Mouse (Mus musculus) midbrain, embryonic 11.5 days (tissue): Measurements from ENCODE around the gene Scd1. TPM values are rescaled to one million over a fixed set of nuclear protein-coding genes. Genes with fewer than 3 reads are reported as not detected.

ENCODE experiments used
- ATAC-seq: fragments of 200-750 bp; cut with Nextera tagmentation; 2 replicates; pipeline ENCODE4 v1.8.0; 2017; ENCODE audit warnings: moderate TSS enrichment, moderate library complexity; ENCODE audit not compliant: low FRiP score
- DNase-seq: peaks from one replicate; pipeline ENCODE4 v3.0.0; 2015; ENCODE audit warnings: low spot score; ENCODE audit errors: missing footprints
- H3K27ac ChIP-seq: fragments of 300-500 bp; sonication (generic); 2 replicates; pipeline ENCODE4 v1.5.1; 2014; ENCODE audit warnings: low read depth, low read length
- H3K27me3 ChIP-seq: fragments of 300-500 bp; sonication (generic); 2 replicates; pipeline ENCODE4 v1.6.1; 2014; ENCODE audit warnings: mild to moderate bottlenecking, low read length, moderate library complexity, mixed read lengths; ENCODE audit not compliant: control insufficient read depth, insufficient read depth
- H3K36me3 ChIP-seq: fragments of 300-500 bp; sonication (generic); 2 replicates; pipeline ENCODE4 v1.6.1; 2014; ENCODE audit warnings: mild to moderate bottlenecking, low read length, moderate library complexity, mixed read lengths; ENCODE audit not compliant: control insufficient read depth, insufficient read depth
- H3K4me1 ChIP-seq: fragments of 300-500 bp; sonication (generic); 2 replicates; pipeline ENCODE4 v1.6.1; 2014; ENCODE audit warnings: low read length; ENCODE audit not compliant: control insufficient read depth, insufficient read depth
- H3K4me2 ChIP-seq: fragments of 300-500 bp; sonication (generic); 2 replicates; pipeline ENCODE4 v1.6.1; 2014; ENCODE audit warnings: mild to moderate bottlenecking, moderate library complexity
- H3K4me3 ChIP-seq: fragments of 300-500 bp; sonication (generic); 2 replicates; pipeline ENCODE4 v1.5.1; 2014; ENCODE audit warnings: low read depth, low read length
- H3K9ac ChIP-seq: fragments of 300-500 bp; sonication (generic); 2 replicates; pipeline ENCODE4 v1.6.1; 2014; ENCODE audit warnings: low read length
- H3K9me3 ChIP-seq: fragments of 300-500 bp; sonication (generic); 2 replicates; pipeline ENCODE4 v1.6.1; 2016; ENCODE audit warnings: low read length; ENCODE audit not compliant: control insufficient read depth
- WGBS: fragments of 180-500 bp; shearing (Covaris S2); extraction: QIAGEN DNeasy Blood & Tissue Kit; methylation state at CpG from one replicate; pipeline ENCODE4 v1.1.7; 2014; 5-methylcytosine and 5-hydroxymethylcytosine counted together
- polyA plus RNA-seq: library from polyadenylated mRNA; unstranded; fragments of >200 nt; fragmentation: Nextera tagmentation; extraction: Ambion mirVana; gene quantifications from 2 replicates; pipeline ENCODE4 v1.2.1, GENCODE M21; 2014

The Scd1 gene
- polyA plus RNA-seq, 1 experiment from 2014 or later, result 16.0 TPM

DNA sequence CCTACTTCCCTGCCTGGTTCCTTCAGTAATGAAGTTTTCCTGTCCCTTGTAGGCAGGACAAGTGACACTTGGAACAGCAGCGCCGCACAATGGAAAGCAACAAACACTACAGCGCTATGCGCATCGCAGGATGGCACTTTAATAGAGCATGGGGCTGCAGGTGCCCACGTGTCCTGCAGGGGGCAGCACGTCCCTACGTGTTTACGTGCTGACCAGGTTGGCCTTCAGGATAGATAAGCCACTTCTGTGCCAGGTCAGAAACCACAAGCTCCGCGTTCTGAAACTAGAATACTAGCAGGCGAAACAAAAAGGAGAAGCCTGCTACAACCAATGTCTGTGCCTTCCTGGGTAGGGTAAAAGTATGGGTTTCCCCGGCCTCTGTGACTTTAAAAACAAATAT lies 44.1 kb downstream of the Scd1 start:
- no peaks in the 10 kb centered on the region for H3K9me3 ChIP-seq
- no peaks in the 10 kb centered on the region for H3K36me3 ChIP-seq
- no peak overlapping the region for H3K4me2 ChIP-seq
- H3K27me3 ChIP-seq, result no peaks in the 10 kb centered on the region
- H3K4me1 ChIP-seq, result no peaks in the 10 kb centered on the region
- no peak overlapping the region for H3K9ac ChIP-seq
- 22% methylated on average over 13 of the region's 13 CpGs for WGBS
- DNase-seq (peak; percentile 93), ATAC-seq (no peak)
- no peak overlapping the region for H3K27ac ChIP-seq
- H3K4me3 ChIP-seq, result no peak overlapping the region

DNA sequence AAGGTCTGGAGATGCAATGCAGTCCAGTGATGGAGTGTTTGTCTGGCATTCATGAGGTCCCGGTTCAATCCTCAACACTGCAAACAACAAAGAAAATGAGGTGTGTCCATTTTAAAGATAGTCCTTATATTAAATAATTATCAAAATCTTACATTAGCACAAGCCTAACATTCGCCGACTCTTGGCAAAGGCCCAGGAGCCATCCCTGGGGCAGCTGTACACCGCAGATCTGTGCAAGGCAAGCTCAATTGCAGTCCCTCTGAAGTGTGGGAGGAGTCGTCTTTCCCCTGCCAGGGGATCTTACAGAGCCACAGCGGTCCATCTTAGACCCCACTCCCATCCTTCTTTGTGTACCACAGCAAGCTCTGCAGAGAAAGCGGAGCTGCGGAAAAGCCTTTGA lies 49.0 kb downstream of the Scd1 start:
- Histone ChIP-seq H3K4me1 (no peaks in the 10 kb centered on the region), H3K4me3 (no peak overlapping the region), H3K36me3 (no peaks in the 10 kb centered on the region), H3K4me2 (no peak overlapping the region), H3K27ac (no peak overlapping the region), H3K9ac (no peak overlapping the region), H3K9me3 (no peaks in the 10 kb centered on the region), H3K27me3 (no peaks in the 10 kb centered on the region)
- WGBS, result 59% methylated on average over 8 of the region's 8 CpGs
- peak; percentile 51 for DNase-seq
- no peak for ATAC-seq

DNA sequence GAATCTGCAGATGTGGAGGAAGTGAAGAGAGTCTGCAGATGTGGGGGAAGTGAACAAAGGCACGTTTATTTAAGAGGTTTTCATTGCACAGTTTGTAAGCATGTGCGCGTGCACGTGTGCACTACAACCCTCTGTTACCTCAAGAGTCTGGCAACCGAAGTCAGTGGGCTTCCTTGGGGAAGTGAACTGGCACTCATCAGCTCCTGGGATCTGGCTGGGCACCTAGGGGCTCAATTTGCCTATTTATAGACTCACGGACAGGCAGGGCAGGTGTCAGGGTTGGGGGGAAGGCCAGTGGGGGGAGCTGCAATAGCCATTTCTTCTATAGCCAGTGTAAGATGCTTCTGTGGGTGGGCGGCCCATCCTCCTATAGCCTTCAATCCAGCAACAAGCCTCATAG lies 55.9 kb downstream of the Scd1 start:
- H3K4me3 ChIP-seq, result no peak overlapping the region
- no peaks in the 10 kb centered on the region for H3K4me1 ChIP-seq
- ATAC-seq, result no peak
- no peak for DNase-seq
- H3K9ac ChIP-seq, result no peak overlapping the region
- 82% methylated on average over 7 of the region's 7 CpGs for WGBS
- no peaks in the 10 kb centered on the region for H3K9me3 ChIP-seq
- no peak overlapping the region for H3K4me2 ChIP-seq
- H3K27ac ChIP-seq, result no peak overlapping the region
- H3K27me3 ChIP-seq, result no peaks in the 10 kb centered on the region
- H3K36me3 ChIP-seq, result no peaks in the 10 kb centered on the region

DNA sequence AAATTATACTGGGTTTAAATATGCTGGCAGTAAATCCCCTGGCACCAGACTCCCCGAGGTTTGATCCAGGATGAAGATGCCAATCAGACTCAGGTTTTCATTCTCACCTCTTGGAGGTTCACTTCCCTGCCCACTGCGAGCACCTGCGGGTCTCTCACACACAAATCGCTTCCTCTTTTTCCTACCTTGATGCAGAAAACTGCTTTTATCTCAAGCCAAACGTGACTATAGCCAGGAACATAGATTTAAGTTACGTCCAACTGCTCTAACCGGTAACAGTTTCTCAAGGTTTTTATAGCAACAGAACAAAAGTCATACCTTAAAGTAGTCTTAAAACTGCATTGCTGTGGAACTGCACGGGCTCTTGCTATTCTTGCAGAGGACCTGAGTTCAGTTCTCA lies 58.0 kb downstream of the Scd1 start:
- H3K36me3 ChIP-seq, result no peaks in the 10 kb centered on the region
- H3K9me3 ChIP-seq, result no peaks in the 10 kb centered on the region
- 92% methylated on average over 8 of the region's 8 CpGs for WGBS
- no peaks in the 10 kb centered on the region for H3K4me1 ChIP-seq
- ATAC-seq (no peak), DNase-seq (no peak)
- H3K9ac ChIP-seq, result no peak overlapping the region
- H3K27ac ChIP-seq, result no peak overlapping the region
- no peak overlapping the region for H3K4me3 ChIP-seq
- no peaks in the 10 kb centered on the region for H3K27me3 ChIP-seq
- no peak overlapping the region for H3K4me2 ChIP-seq

Other genes with a start within 250 kb of the Scd1 start
- gene Pkd2l1, start 215.4 kb downstream of the Scd1 start, polyA plus RNA-seq, result 0.08 and 0.14 TPM in 2 replicates
- 0.22 TPM in 1 of 2 replicates, not detected in the other for gene Scd3, start 204.6 kb downstream of the Scd1 start, polyA plus RNA-seq
- 353 and 358 TPM in 2 replicates for gene Scd2, start 114.2 kb downstream of the Scd1 start, polyA plus RNA-seq
- gene Scd4, start 74.8 kb downstream of the Scd1 start, polyA plus RNA-seq, result 0.06 TPM in 1 of 2 replicates, not detected in the other
- gene Wnt8b, start 85.6 kb upstream of the Scd1 start, polyA plus RNA-seq, result 7.9 and 13.9 TPM in 2 replicates
- 0.18 and 0.25 TPM in 2 replicates for gene Sec31b, start 138.0 kb upstream of the Scd1 start, polyA plus RNA-seq
- gene Gm20538, start 145.0 kb upstream of the Scd1 start, polyA plus RNA-seq, result not detected in 2 replicates
- 443 and 490 TPM in 2 replicates for gene Ndufb8, start 147.6 kb upstream of the Scd1 start, polyA plus RNA-seq
- gene Hif1an, start 155.0 kb upstream of the Scd1 start, polyA plus RNA-seq, result 24.2 and 24.7 TPM in 2 replicates